Mouse (Mus musculus): ENCODE results near the gene Disp1. TPM values are rescaled to one million over a fixed set of nuclear protein-coding genes. Genes with fewer than 3 reads are reported as not detected.

The Disp1 gene
- total RNA-seq, 2 experiments from 2014 or later, result 3.8 to 3.9 TPM

GRCm38 (mm10) chr1:183104696-183105095 is 116.6 kb downstream of the Disp1 start:
- intact Hi-C loops (cut with DNase I), result no loop called here
- no peak for DNase-seq (ENCODE audit: extremely low spot score in 1 of 2, low spot score in 2 of 2)

GRCm38 (mm10) chr1:183102775-183103174 is 118.5 kb downstream of the Disp1 start:
- no peak for DNase-seq (ENCODE audit: extremely low spot score in 1 of 2, low spot score in 2 of 2)
- intact Hi-C loops (cut with DNase I), result no loop called here

- intact Hi-C loops (cut with DNase I), result no loop called here
- DNase-seq (ENCODE audit: extremely low spot score in 1 of 2, low spot score in 2 of 2), result no peak
Measured at GRCm38 (mm10) chr1:183102153-183102552, 119.2 kb downstream of the Disp1 start.

GRCm38 (mm10) chr1:183101371-183101770 is 120.0 kb downstream of the Disp1 start:
- DNase-seq (ENCODE audit: extremely low spot score in 1 of 2, low spot score in 2 of 2), result no peak
- intact Hi-C loops (cut with DNase I), result no loop called here

- intact Hi-C loops (cut with DNase I), result no loop called here
- DNase-seq (ENCODE audit: extremely low spot score in 1 of 2, low spot score in 2 of 2), result no peak
Measured at GRCm38 (mm10) chr1:183100245-183100644, 121.1 kb downstream of the Disp1 start.

GRCm38 (mm10) chr1:183099686-183100085 is 121.6 kb downstream of the Disp1 start:
- intact Hi-C loops (cut with DNase I), result loop anchor here (5.0 kb wide), 1 partner anchor 43 kb away; no protein-coding TSS in a partner anchor
- no peak for DNase-seq (ENCODE audit: extremely low spot score in 1 of 2, low spot score in 2 of 2)

GRCm38 (mm10) chr1:183097606-183098005 is 123.7 kb downstream of the Disp1 start:
- intact Hi-C loops (cut with DNase I), result loop anchor here (5.0 kb wide), 1 partner anchor 45 kb away; no protein-coding TSS in a partner anchor
- DNase-seq (ENCODE audit: extremely low spot score in 1 of 2, low spot score in 2 of 2), result no peak

- intact Hi-C loops (cut with DNase I), result loop anchor here (5.0 kb wide), 1 partner anchor 47 kb away; no protein-coding TSS in a partner anchor
- DNase-seq (ENCODE audit: extremely low spot score in 1 of 2, low spot score in 2 of 2), result no peak
Measured at GRCm38 (mm10) chr1:183095454-183096088, 125.8 kb downstream of the Disp1 start.

- DNase-seq (ENCODE audit: extremely low spot score in 1 of 2, low spot score in 2 of 2), result no peak
- intact Hi-C loops (cut with DNase I), result no loop called here
Measured at GRCm38 (mm10) chr1:183092296-183092695, 129.0 kb downstream of the Disp1 start.

- intact Hi-C loops (cut with DNase I), result no loop called here
- no peak for DNase-seq (ENCODE audit: extremely low spot score in 1 of 2, low spot score in 2 of 2)
Measured at GRCm38 (mm10) chr1:183091203-183091602, 130.1 kb downstream of the Disp1 start.

GRCm38 (mm10) chr1:183088661-183089060 is 132.7 kb downstream of the Disp1 start:
- intact Hi-C loops (cut with DNase I), result no loop called here
- no peak for DNase-seq (ENCODE audit: extremely low spot score in 1 of 2, low spot score in 2 of 2)

- intact Hi-C loops (cut with DNase I), result no loop called here
- DNase-seq (ENCODE audit: extremely low spot score in 1 of 2, low spot score in 2 of 2), result no peak
Measured at GRCm38 (mm10) chr1:183086843-183087242, 134.5 kb downstream of the Disp1 start.

GRCm38 (mm10) chr1:183084085-183085050 is 137.0 kb downstream of the Disp1 start:
- intact Hi-C loops (cut with DNase I), result no loop called here
- peak in 1 of 2 experiments; percentile 19 for DNase-seq (ENCODE audit: extremely low spot score in 1 of 2, low spot score in 2 of 2)

- intact Hi-C loops (cut with DNase I), result no loop called here
- no peak for DNase-seq (ENCODE audit: extremely low spot score in 1 of 2, low spot score in 2 of 2)
Measured at GRCm38 (mm10) chr1:183082436-183082835, 138.9 kb downstream of the Disp1 start.

GRCm38 (mm10) chr1:183081126-183081525 is 140.2 kb downstream of the Disp1 start:
- DNase-seq (ENCODE audit: extremely low spot score in 1 of 2, low spot score in 2 of 2), result no peak

GRCm38 (mm10) chr1:183075121-183075822 is 146.1 kb downstream of the Disp1 start:
- intact Hi-C loops (cut with DNase I), result no loop called here
- DNase-seq (ENCODE audit: extremely low spot score in 1 of 2, low spot score in 2 of 2), result no peak

More at GRCm38 (mm10) chr1:183081126-183081525, 140.2 kb downstream of the Disp1 start:
- intact Hi-C loops (cut with DNase I), result no loop called here

GRCm38 (mm10) chr1:183072263-183073050 is 148.9 kb downstream of the Disp1 start:
- DNase-seq (ENCODE audit: extremely low spot score in 1 of 2, low spot score in 2 of 2), result no peak
- intact Hi-C loops (cut with DNase I), result no loop called here

GRCm38 (mm10) chr1:183069954-183070649 is 151.2 kb downstream of the Disp1 start:
- DNase-seq (ENCODE audit: extremely low spot score in 1 of 2, low spot score in 2 of 2), result no peak
- intact Hi-C loops (cut with DNase I), result no loop called here
